Mouse (Mus musculus) stomach, embryonic 15.5 days (tissue): ENCODE measurements around the gene Egfl8. TPM values are rescaled to one million over a fixed set of nuclear protein-coding genes. Genes with fewer than 3 reads are reported as not detected.
A peak's percentile ranks its signal among the peaks of the same experiment; 100 is the strongest.

Source experiments
- ATAC-seq: fragments of 200-750 bp; cut with Nextera tagmentation; 2 replicates; pipeline ENCODE4 v1.8.0; 2017; ENCODE audit warnings: low read depth, moderate number of reproducible peaks, moderate TSS enrichment; ENCODE audit not compliant: insufficient read depth, low FRiP score
- H3K27ac ChIP-seq: fragments of 300-500 bp; sonication (generic); 2 replicates; pipeline ENCODE4 v1.5.1; 2015; ENCODE audit warnings: mild to moderate bottlenecking, inconsistent platforms
- H3K27me3 ChIP-seq: fragments of 300-500 bp; sonication (generic); replicated peaks from 2 replicates; pipeline ENCODE4 v1.6.1; 2015; ENCODE audit warnings: inconsistent platforms
- H3K36me3 ChIP-seq: fragments of 300-500 bp; sonication (generic); 2 replicates; pipeline ENCODE4 v1.6.1; 2015; ENCODE audit warnings: inconsistent platforms
- H3K4me1 ChIP-seq: fragments of 300-500 bp; sonication (generic); 2 replicates; pipeline ENCODE4 v1.6.1; 2015; ENCODE audit warnings: inconsistent platforms
- H3K4me2 ChIP-seq: fragments of 300-500 bp; sonication (generic); 2 replicates; pipeline ENCODE4 v1.6.1; 2015; ENCODE audit warnings: mild to moderate bottlenecking, inconsistent platforms
- H3K4me3 ChIP-seq: fragments of 300-500 bp; sonication (generic); replicated peaks from 2 replicates; pipeline ENCODE4 v1.5.1; 2015; ENCODE audit warnings: inconsistent platforms
- H3K9ac ChIP-seq: fragments of 300-500 bp; sonication (generic); 2 replicates; pipeline ENCODE4 v1.6.1; 2015; ENCODE audit warnings: inconsistent platforms
- H3K9me3 ChIP-seq: fragments of 300-500 bp; sonication (generic); 2 replicates; pipeline ENCODE4 v1.6.1; 2016; ENCODE audit warnings: inconsistent platforms
- WGBS: fragments of 180-500 bp; shearing (Covaris S2); methylation state at CpG from one replicate; pipeline ENCODE4 v1.1.7; 2015; 5-methylcytosine and 5-hydroxymethylcytosine counted together
- polyA plus RNA-seq: library from polyadenylated mRNA; unstranded; fragments of >200 nt; fragmentation: Nextera tagmentation; extraction: Ambion mirVana; gene quantifications from 2 replicates; pipeline ENCODE4 v1.2.1, GENCODE M21; 2015

The Egfl8 gene
- polyA plus RNA-seq, 1 experiment from 2014 or later = 3.7 TPM

DNA sequence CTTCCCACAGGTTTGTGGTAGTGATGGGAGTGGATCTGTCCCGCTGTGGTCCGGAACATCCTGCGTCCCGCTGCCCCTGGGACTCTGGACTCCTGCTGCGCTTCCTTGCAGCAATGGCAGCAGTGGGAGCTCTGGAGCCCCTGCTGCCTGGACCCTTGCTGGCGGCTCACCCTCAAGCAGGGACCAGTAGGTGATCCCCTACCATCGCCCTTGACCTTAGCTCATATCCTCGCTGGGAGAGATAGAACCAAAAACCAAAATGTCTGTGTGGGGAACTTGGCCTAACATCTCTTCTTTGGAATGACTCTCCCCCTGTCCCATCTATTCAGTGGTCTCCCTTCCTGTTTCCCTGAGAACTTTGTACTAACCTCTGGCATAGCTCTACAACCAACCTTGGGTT is 32.0 kb downstream of the Egfl8 start:
- H3K27ac ChIP-seq = no peak overlapping the region
- WGBS = 90% methylated on average over 8 of the region's 8 CpGs
- no peak overlapping the region for H3K4me2 ChIP-seq
- no peak overlapping the region for H3K4me3 ChIP-seq
- ATAC-seq = no peak
- H3K4me1 ChIP-seq = peaks cover 20% of the 10 kb centered on the region
- no peaks in the 10 kb centered on the region for H3K9me3 ChIP-seq
- no peak overlapping the region for H3K9ac ChIP-seq
- no peaks in the 10 kb centered on the region for H3K27me3 ChIP-seq
- H3K36me3 ChIP-seq = no peaks in the 10 kb centered on the region

DNA sequence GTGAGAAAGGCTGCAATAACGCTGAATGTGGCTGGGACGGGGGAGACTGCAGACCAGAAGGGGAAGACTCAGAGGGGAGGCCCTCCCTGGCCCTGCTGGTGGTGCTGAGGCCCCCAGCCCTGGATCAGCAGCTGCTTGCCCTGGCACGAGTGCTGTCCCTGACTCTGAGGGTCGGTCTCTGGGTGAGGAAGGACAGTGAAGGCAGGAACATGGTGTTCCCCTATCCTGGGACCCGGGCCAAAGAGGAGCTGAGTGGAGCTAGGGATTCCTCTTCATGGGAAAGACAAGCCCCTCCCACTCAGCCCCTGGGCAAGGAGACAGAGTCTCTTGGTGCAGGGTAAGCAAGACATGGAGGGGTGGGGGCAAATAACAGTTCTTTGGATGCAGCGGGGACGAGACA is 32.4 kb downstream of the Egfl8 start:
- no peak overlapping the region for H3K4me2 ChIP-seq
- H3K4me3 ChIP-seq = no peak overlapping the region
- no peaks in the 10 kb centered on the region for H3K27me3 ChIP-seq
- peaks cover 17% of the 10 kb centered on the region for H3K4me1 ChIP-seq
- H3K9ac ChIP-seq = no peak overlapping the region
- H3K36me3 ChIP-seq = no peaks in the 10 kb centered on the region
- H3K27ac ChIP-seq = no peak overlapping the region
- H3K9me3 ChIP-seq = no peaks in the 10 kb centered on the region
- ATAC-seq = no peak
- WGBS = 55% methylated on average over 7 of the region's 7 CpGs

DNA sequence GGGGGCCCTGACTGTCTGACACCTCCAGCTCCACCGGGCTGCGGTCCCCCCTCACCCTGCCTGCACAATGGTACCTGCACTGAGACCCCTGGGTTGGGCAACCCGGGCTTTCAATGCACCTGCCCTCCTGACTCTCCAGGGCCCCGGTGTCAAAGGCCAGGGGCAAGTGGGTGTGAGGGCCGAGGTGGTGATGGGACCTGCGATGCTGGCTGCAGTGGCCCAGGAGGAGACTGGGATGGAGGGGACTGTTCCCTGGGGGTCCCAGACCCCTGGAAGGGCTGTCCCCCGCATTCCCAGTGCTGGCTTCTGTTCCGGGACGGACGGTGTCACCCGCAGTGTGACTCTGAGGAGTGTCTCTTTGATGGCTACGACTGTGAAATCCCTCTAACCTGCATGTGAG is 33.2 kb downstream of the Egfl8 start:
- ATAC-seq = no peak
- WGBS = 79% methylated on average over 12 of the region's 12 CpGs
- no peaks in the 10 kb centered on the region for H3K36me3 ChIP-seq
- no peaks in the 10 kb centered on the region for H3K9me3 ChIP-seq
- H3K4me3 ChIP-seq = no peak overlapping the region
- H3K4me1 ChIP-seq = peaks cover 15% of the 10 kb centered on the region
- H3K27me3 ChIP-seq = no peaks in the 10 kb centered on the region
- H3K9ac ChIP-seq = no peak overlapping the region
- no peak overlapping the region for H3K4me2 ChIP-seq
- H3K27ac ChIP-seq = no peak overlapping the region

DNA sequence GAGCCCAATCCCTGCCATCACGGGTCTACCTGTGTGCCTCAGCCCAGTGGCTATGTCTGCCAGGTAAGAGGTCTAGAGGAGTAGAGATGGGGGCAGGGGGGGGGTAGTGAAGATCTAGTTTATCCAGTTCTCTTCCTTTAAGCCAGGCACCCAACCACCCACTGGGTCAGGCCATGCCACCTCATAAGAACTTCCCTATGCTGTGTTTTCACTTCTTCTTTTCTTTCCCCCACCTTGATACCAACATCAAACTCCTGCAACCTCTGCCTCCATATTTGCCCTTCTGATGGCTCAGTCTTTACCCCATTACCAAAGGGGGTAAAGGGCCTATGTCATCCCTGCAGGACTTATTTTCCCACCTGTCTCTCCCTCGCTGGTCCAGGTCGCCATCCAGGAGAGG is 37.7 kb downstream of the Egfl8 start:
- no peaks in the 10 kb centered on the region for H3K36me3 ChIP-seq
- no peak overlapping the region for H3K4me3 ChIP-seq
- no peak for ATAC-seq
- H3K9ac ChIP-seq = no peak overlapping the region
- no peaks in the 10 kb centered on the region for H3K9me3 ChIP-seq
- no peak overlapping the region for H3K4me2 ChIP-seq
- peaks cover 12% of the 10 kb centered on the region for H3K4me1 ChIP-seq
- no peak overlapping the region for H3K27ac ChIP-seq
- WGBS = 90% methylated on average over 3 of the region's 3 CpGs
- no peaks in the 10 kb centered on the region for H3K27me3 ChIP-seq

DNA sequence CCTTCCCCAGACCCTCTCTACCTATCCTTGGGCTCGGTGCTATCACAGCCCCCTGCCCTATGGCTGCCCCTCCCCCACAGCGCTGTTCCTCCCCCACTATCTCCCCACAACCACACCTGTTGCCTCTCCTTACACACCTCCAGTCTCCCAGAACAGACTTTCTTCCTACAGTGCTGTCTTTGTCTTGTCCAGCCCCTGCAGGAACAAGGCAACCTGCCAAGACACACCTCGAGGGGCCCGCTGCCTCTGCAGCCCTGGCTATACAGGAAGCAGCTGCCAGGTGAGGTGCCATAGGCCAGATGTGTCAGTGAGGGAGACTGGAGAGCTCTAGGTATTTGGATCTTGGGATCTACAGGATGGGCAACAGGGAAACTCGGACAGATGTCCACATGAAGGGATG is 39.2 kb downstream of the Egfl8 start:
- peak; percentile 59; the same call in 1 of the 2 replicates for ATAC-seq
- Histone ChIP-seq H3K27me3 (no peaks in the 10 kb centered on the region), H3K4me1 (peaks cover 12% of the 10 kb centered on the region), H3K4me3 (no peak overlapping the region), H3K27ac (no peak overlapping the region), H3K36me3 (no peaks in the 10 kb centered on the region), H3K9me3 (no peaks in the 10 kb centered on the region), H3K4me2 (no peak overlapping the region), H3K9ac (no peak overlapping the region)
- 57% methylated on average over 5 of the region's 5 CpGs for WGBS

DNA sequence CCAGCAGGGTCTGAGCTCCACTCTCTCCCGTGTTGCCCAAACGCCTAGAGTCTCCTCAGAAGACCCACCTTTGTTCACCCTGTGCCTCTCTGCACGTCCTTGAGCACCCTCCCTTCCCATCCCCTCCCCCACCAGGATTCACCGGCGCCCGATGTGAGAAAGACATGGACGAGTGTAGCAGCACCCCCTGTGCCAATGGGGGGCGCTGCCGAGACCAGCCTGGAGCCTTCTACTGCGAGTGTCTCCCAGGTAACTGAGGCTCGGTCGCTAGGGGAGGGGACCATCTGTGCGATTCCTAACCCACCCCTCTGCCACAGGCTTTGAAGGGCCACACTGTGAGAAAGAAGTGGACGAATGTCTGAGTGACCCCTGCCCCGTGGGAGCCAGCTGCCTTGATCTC is 43.4 kb downstream of the Egfl8 start:
- no peaks in the 10 kb centered on the region for H3K36me3 ChIP-seq
- no peak for ATAC-seq

DNA sequence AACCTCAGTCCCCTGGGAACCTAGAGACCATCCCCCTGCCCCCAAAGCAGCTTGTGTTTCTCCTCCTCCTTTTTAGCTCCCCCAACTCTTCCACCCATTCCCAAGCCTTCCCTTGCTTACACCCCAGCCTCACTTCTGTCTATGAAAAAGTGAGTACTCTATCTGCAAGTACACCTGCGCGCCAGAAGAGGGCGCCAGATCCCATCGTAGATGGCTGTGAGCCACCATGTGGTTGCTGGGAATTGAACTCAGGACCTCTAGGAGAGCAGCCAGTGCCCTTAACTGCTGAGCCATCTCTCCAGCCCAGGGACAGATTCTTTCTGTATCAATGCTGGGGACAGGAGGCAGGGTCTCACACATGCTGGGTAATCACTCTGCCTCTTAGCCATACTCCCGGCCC is 43.9 kb downstream of the Egfl8 start:
- H3K4me3 ChIP-seq = no peak overlapping the region
- H3K27me3 ChIP-seq = no peaks in the 10 kb centered on the region
- WGBS = 18% methylated on average over 5 of the region's 5 CpGs
- no peak overlapping the region for H3K4me2 ChIP-seq
- H3K36me3 ChIP-seq = no peaks in the 10 kb centered on the region
- no peak overlapping the region for H3K27ac ChIP-seq
- no peak for ATAC-seq
- H3K9me3 ChIP-seq = no peaks in the 10 kb centered on the region
- H3K9ac ChIP-seq = no peak overlapping the region
- H3K4me1 ChIP-seq = peaks cover 7% of the 10 kb centered on the region

More for the DNA sequence above, 43.4 kb downstream of the Egfl8 start:
- H3K27ac ChIP-seq = no peak overlapping the region
- no peak overlapping the region for H3K4me3 ChIP-seq
- H3K4me1 ChIP-seq = peaks cover 9% of the 10 kb centered on the region
- no peak overlapping the region for H3K9ac ChIP-seq
- no peaks in the 10 kb centered on the region for H3K27me3 ChIP-seq
- no peaks in the 10 kb centered on the region for H3K9me3 ChIP-seq
- 16% methylated on average over 15 of the region's 15 CpGs for WGBS
- H3K4me2 ChIP-seq = no peak overlapping the region

DNA sequence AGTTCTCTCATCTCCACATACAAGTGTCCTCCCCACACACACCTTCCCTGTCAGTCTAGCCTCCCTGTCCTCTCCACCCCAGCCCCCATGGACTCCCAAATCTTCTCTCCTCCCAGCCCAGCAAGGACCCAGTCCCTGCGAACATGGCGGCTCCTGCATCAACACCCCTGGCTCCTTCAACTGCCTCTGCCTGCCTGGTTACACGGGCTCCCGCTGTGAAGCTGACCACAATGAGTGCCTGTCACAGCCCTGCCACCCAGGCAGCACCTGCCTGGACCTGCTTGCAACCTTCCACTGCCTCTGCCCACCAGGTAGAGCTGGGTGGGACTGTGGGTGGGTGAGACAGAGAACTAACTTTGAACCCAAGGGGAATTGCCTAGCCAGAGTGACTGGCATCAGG is 45.9 kb downstream of the Egfl8 start:
- Histone ChIP-seq H3K36me3 (no peaks in the 10 kb centered on the region), H3K4me2 (no peak overlapping the region), H3K27me3 (no peaks in the 10 kb centered on the region), H3K4me3 (no peak overlapping the region), H3K9me3 (no peaks in the 10 kb centered on the region), H3K9ac (no peak overlapping the region), H3K4me1 (no peaks in the 10 kb centered on the region), H3K27ac (no peak overlapping the region)
- WGBS = 67% methylated on average over 4 of the region's 4 CpGs
- ATAC-seq = no peak

DNA sequence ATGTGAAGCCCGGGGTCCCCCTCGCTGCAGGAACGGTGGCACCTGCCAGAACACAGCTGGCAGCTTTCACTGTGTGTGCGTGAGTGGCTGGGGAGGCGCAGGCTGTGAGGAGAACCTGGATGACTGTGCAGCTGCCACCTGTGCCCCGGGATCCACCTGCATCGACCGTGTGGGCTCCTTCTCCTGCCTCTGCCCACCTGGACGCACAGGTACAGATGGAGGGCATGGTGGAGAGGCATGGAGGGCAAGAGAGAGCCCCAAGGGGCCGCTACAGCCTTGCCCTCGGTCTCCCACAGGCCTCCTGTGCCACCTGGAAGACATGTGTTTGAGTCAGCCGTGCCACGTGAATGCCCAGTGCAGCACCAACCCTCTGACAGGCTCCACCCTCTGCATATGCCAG is 47.4 kb downstream of the Egfl8 start:
- Histone ChIP-seq H3K9me3 (no peaks in the 10 kb centered on the region), H3K4me1 (peaks cover 9% of the 10 kb centered on the region; the same call in 1 of the 2 replicates), H3K27me3 (no peaks in the 10 kb centered on the region), H3K4me2 (no peak overlapping the region), H3K9ac (no peak overlapping the region), H3K27ac (no peak overlapping the region), H3K4me3 (no peak overlapping the region), H3K36me3 (no peaks in the 10 kb centered on the region)
- WGBS = 71% methylated on average over 13 of the region's 13 CpGs
- no peak for ATAC-seq

DNA sequence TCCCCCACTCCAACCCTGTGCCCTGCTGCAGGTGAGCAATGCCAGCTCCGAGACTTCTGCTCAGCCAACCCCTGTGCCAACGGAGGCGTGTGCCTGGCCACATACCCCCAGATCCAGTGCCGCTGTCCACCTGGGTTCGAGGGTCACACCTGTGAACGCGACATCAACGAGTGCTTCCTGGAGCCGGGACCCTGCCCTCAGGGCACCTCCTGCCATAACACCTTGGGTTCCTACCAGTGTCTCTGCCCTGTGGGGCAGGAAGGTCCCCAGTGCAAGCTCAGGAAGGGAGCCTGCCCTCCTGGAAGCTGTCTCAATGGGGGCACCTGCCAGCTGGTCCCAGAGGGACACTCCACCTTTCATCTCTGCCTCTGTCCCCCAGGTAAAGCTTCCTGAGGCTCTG is 48.5 kb downstream of the Egfl8 start:
- H3K36me3 ChIP-seq = no peaks in the 10 kb centered on the region
- no peak for ATAC-seq
- no peaks in the 10 kb centered on the region for H3K27me3 ChIP-seq
- no peak overlapping the region for H3K4me3 ChIP-seq
- H3K4me2 ChIP-seq = no peak overlapping the region
- no peaks in the 10 kb centered on the region for H3K9me3 ChIP-seq
- WGBS = 49% methylated on average over 9 of the region's 9 CpGs
- no peak overlapping the region for H3K27ac ChIP-seq
- H3K9ac ChIP-seq = no peak overlapping the region
- peaks cover 9% of the 10 kb centered on the region; the same call in 1 of the 2 replicates for H3K4me1 ChIP-seq

DNA sequence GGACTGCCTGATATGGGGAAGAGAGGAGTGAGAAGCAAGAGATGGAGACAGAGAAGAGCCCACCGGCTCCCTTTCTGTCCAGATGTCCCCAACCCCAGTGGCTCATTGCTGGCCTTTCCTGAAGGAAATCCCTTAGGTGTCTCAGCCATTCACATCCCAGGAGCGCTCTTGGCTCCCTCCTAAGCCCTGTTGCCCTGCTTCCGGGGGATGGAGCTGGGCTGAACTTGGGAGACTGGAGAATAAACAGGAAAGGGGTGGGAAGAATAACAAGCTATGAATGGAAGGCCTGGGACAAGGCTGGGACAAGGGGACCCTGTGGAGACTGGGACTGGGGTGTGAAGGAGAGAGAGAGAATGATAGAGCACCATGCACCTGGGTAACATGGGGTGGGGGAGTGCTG is 51.0 kb downstream of the Egfl8 start:
- H3K9ac ChIP-seq = no peak overlapping the region
- H3K4me1 ChIP-seq = peaks cover 9% of the 10 kb centered on the region; the same call in 1 of the 2 replicates
- H3K27me3 ChIP-seq = no peaks in the 10 kb centered on the region
- no peaks in the 10 kb centered on the region for H3K9me3 ChIP-seq
- 0 out of 2 replicates have a peak overlapping the region, but pooled peaks have one; percentile 12 for H3K4me3 ChIP-seq
- no peak for ATAC-seq
- peak overlapping the region; percentile 34 for H3K4me2 ChIP-seq
- H3K36me3 ChIP-seq = no peaks in the 10 kb centered on the region
- peak overlapping the region; percentile 63 for H3K27ac ChIP-seq
- WGBS = 54% methylated on average over 3 of the region's 3 CpGs

DNA sequence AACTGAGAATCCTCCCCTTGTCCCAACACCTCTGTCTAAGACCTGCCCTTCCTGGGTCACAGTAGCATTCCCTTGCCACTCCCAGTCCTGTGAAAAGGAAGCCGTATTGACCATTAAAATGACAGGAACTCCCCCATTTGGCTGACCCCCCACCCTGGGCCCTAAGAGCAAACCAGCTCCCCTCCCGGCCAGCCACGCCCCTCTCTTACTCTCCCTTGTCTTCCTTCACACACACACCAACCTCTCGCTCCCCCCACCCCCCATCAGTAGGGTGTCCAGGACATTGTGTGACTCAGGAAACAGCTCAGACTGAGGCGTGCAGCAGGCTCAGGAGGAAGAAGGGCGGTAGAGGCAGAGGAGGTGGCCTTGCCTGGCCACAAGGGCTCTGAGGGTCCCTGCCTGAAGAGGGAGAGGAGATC is 51.8 kb downstream of the Egfl8 start, which contains the start of gene Notch4:
Notch4 (plus strand) TSS at position 266 of the 419 bp plus-strand sequence.
- no peaks in the 10 kb centered on the region for H3K9me3 ChIP-seq
- peak within 1 kb of the TSS; percentile 34 for H3K4me2 ChIP-seq
- WGBS = 14% methylated on average over 6 of the region's 6 CpGs
- peak within 1 kb of the TSS; percentile 63 for H3K27ac ChIP-seq
- peak within 1 kb of the TSS; percentile 12; the same call in 1 of the 2 replicates for H3K4me3 ChIP-seq
- H3K36me3 ChIP-seq = no peaks in the 10 kb centered on the region
- no peak within 1 kb of the TSS for H3K9ac ChIP-seq
- peak; percentile 20; the same call in 1 of the 2 replicates for ATAC-seq
- no peaks in the 10 kb centered on the region for H3K27me3 ChIP-seq
- peaks cover 9% of the 10 kb centered on the region; the same call in 1 of the 2 replicates for H3K4me1 ChIP-seq

DNA sequence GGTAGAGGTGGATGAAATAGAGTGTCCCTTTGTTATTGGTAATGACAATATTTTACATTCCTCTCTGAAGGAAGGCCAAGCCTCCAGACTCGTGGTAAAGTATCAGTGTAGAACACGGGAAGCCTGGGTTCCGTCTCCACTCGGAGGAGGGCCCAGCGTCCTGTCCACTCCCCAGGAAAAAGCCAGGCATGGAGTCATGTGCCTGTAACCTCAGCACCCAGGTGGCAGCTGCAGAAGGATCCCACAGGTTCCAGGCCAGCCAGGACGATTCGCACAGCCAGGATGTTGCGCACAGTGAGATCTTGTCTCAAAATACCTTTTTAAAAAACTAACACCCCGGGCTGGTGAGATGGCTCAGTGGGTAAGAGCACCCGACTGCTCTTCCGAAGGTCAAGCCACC is 52.4 kb downstream of the Egfl8 start:
- Histone ChIP-seq H3K27ac (peak overlapping the region; percentile 11; the same call in 1 of the 2 replicates), H3K36me3 (no peaks in the 10 kb centered on the region), H3K9ac (no peak overlapping the region), H3K9me3 (no peaks in the 10 kb centered on the region), H3K4me3 (no peak overlapping the region), H3K4me2 (no peak overlapping the region), H3K27me3 (no peaks in the 10 kb centered on the region), H3K4me1 (peaks cover 9% of the 10 kb centered on the region; the same call in 1 of the 2 replicates)
- no peak for ATAC-seq
- WGBS = 70% methylated on average over 11 of the region's 11 CpGs
